Mouse (Mus musculus): ENCODE measurements around the gene Fads2. TPM values are rescaled to one million over a fixed set of nuclear protein-coding genes. Genes with fewer than 3 reads are reported as not detected.
A peak's percentile ranks its signal among the peaks of the same experiment; 100 is the strongest.
"Not testable (repeated sequence)": the region's sequence is repeated elsewhere in the genome, so short reads cannot be mapped to it uniquely, and the experiment has no call there.

Gene Fads2
- polyA plus RNA-seq (2015; fragmentation: Nextera tagmentation; extraction: Ambion mirVana): 87.2 and 102 TPM in 2 replicates

DNA sequence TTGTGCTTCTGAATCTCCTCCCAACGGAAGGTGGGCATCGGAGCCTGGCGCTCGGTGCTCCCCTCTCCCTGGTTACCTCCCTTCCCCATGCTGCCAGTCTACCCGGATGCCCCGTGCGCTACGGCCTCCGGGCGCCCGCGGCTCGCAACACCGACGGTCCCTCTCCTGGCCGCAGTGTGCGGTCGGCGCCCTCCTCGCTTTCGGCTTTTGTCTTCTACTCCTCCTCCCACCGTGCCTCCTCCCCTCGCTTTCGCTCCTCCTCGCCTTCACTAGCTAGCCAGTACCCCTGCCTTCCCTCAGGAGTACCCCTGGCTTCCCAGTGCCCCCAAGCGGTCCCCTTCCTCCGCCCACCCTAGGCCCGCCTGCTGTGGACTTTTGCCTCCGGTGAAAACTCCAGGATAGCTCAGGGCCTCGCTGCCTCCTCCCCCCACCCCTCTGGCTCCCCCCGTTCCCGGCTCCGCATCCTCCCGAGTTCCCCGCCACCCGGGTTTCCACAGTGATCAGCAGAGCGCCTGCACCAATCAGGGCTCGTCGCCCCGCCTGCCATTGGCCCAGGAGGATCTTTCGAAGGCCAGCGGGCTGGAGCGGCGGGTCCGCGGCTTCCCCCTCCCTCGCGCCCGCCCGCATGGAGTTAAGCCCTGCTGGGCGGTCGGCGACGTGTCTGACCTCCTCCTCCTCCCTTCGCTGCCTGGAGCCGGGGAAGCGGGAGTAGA, at the start of gene Fads2:
TSS of gene Fads2 (minus strand) at position 406 of the 713 bp plus-strand sequence.
- peak; percentile 85 for ATAC-seq (ENCODE audit: low read depth)
- no peaks in the 10 kb centered on the region for H3K36me3 ChIP-seq (ENCODE audit: control insufficient read depth, insufficient read depth)
- peaks cover 41% of the 10 kb centered on the region for H3K4me1 ChIP-seq (ENCODE audit: control insufficient read depth, low read depth, low read length)
- WGBS (ENCODE audit: insufficient replicate concordance): under 1% methylated on average over 45 of the region's 57 CpGs
- H3K27me3 ChIP-seq (ENCODE audit: control insufficient read depth, insufficient read depth, low read depth, low read length): no peaks in the 10 kb centered on the region
- H3K9me3 ChIP-seq (replicated peaks; ENCODE audit: control insufficient read depth, low read length): no peaks in the 10 kb centered on the region
- peak within 1 kb of the TSS; percentile 67 for H3K4me3 ChIP-seq (ENCODE audit: low read depth, low read length)
- peak within 1 kb of the TSS; percentile 88 for H3K4me2 ChIP-seq (ENCODE audit: low read depth, low read length)
- H3K9ac ChIP-seq (ENCODE audit: low read depth, low read length): peak within 1 kb of the TSS; percentile 66
- peak within 1 kb of the TSS; percentile 71 for H3K27ac ChIP-seq (ENCODE audit: low read length)

DNA sequence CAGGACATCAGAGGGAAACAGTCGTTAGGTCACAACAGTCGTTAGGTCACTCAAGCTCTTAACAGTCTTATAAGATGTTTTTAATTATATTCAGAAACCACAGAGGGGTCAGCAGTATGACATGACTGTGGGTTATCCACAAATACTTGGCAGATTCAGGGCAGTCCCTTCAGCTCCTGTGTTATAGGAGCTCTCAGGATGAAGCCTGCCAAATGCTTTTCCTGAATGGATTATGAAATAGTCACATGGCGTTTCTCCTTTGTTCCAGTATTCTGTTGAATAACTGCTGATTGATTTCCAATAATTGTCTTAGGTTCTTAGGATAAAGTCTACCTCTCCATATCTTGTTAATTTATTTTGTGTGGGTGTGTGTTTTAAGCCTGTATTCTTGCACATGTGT, 47.6 kb upstream of the Fads2 start:
- no peaks in the 10 kb centered on the region for H3K9me3 ChIP-seq (replicated peaks; ENCODE audit: control insufficient read depth, low read length)
- 47% methylated on average over 3 of the region's 3 CpGs for WGBS (ENCODE audit: insufficient replicate concordance)
- no peak overlapping the region for H3K4me3 ChIP-seq (ENCODE audit: low read depth, low read length)
- H3K4me1 ChIP-seq (ENCODE audit: control insufficient read depth, low read depth, low read length): peaks cover 3% of the 10 kb centered on the region; the same call in 1 of the 2 replicates
- no peak for ATAC-seq (ENCODE audit: low read depth)
- no peak overlapping the region for H3K27ac ChIP-seq (ENCODE audit: low read length)
- H3K36me3 ChIP-seq (ENCODE audit: control insufficient read depth, insufficient read depth): no peaks in the 10 kb centered on the region
- no peak overlapping the region for H3K9ac ChIP-seq (ENCODE audit: low read depth, low read length)
- H3K4me2 ChIP-seq (ENCODE audit: low read depth, low read length): no peak overlapping the region
- H3K27me3 ChIP-seq (ENCODE audit: control insufficient read depth, insufficient read depth, low read depth, low read length): no peaks in the 10 kb centered on the region

DNA sequence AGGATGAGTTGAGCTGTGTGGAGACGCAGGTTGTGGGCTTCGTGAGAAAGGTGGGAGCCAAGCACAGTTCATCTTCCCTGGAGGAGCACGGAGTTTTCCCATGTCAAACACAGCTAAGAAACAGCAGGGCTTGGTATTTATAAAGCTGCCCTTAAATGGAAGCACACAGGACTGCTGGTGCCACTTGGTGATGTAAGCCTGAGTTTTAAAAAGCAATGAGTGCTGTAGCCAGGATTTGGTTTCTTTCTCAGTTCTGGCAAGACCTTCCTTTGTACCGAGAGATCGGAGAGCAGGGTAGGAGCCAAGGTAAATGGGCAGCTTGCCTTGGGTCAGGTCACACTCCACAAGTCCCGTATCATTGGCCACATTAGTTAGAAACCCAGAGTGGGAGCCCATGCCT, 47.0 kb upstream of the Fads2 start:
- Histone ChIP-seq H3K4me3 (ENCODE audit: low read depth, low read length) (no peak overlapping the region), H3K9ac (ENCODE audit: low read depth, low read length) (no peak overlapping the region), H3K27ac (ENCODE audit: low read length) (no peak overlapping the region), H3K36me3 (ENCODE audit: control insufficient read depth, insufficient read depth) (no peaks in the 10 kb centered on the region), H3K4me2 (ENCODE audit: low read depth, low read length) (no peak overlapping the region), H3K9me3 (replicated peaks; ENCODE audit: control insufficient read depth, low read length) (no peaks in the 10 kb centered on the region), H3K27me3 (ENCODE audit: control insufficient read depth, insufficient read depth, low read depth, low read length) (no peaks in the 10 kb centered on the region), H3K4me1 (ENCODE audit: control insufficient read depth, low read depth, low read length) (peaks cover 3% of the 10 kb centered on the region; the same call in 1 of the 2 replicates)
- ATAC-seq (ENCODE audit: low read depth): no peak
- 76% methylated on average over 6 of the region's 6 CpGs for whole genome bisulfite sequencing (ENCODE audit: insufficient replicate concordance)

DNA sequence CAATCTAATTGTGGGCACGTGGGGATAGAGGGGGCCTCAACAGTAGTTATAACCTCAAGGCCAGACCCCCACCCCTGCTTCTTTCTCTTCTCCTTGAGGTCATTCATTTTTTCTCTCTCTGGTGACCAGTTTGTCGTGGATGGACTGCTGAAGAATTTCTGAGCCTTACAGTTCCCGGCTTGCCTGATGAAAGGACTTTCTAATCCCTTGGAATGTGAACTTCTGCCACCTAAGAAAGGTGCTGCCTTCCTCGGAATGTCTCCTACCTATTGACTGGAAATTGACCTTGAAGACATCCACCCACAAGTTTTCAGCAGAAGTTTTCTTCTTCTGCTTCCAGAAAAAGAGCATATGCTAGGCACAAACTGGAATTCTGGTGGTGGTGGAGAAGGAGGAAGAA, 42.9 kb upstream of the Fads2 start:
- Histone ChIP-seq H3K9ac (ENCODE audit: low read depth, low read length) (no peak overlapping the region), H3K4me2 (ENCODE audit: low read depth, low read length) (no peak overlapping the region), H3K27me3 (ENCODE audit: control insufficient read depth, insufficient read depth, low read depth, low read length) (no peaks in the 10 kb centered on the region), H3K4me1 (ENCODE audit: control insufficient read depth, low read depth, low read length) (peaks cover 3% of the 10 kb centered on the region; the same call in 1 of the 2 replicates), H3K27ac (ENCODE audit: low read length) (no peak overlapping the region), H3K4me3 (ENCODE audit: low read depth, low read length) (no peak overlapping the region), H3K36me3 (ENCODE audit: control insufficient read depth, insufficient read depth) (no peaks in the 10 kb centered on the region), H3K9me3 (replicated peaks; ENCODE audit: control insufficient read depth, low read length) (no peaks in the 10 kb centered on the region)
- ATAC-seq (ENCODE audit: low read depth): no peak
- 35% methylated on average over 4 of the region's 4 CpGs for WGBS (ENCODE audit: insufficient replicate concordance)

DNA sequence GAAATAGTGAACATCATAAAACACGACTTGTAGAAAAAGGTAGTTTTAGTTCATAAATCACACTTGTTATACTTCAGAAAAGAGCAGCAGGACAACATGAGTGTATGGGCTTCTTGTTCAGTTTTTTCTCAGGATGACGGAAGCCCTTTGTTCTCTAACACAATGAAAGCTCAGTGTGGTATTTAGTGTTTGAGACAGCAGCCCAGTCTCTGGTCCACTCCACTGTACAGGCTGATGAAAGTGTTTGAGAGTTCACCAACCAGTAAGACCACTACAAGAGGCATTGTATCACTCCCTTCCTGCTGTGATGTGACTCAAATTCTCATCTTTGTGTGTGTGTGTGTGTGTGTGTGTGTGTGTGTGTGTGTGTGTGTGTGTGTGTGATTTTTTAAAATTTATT, 42.1 kb upstream of the Fads2 start:
- peaks cover 2% of the 10 kb centered on the region; the same call in 1 of the 2 replicates for H3K4me1 ChIP-seq (ENCODE audit: control insufficient read depth, low read depth, low read length)
- H3K9ac ChIP-seq (ENCODE audit: low read depth, low read length): no peak overlapping the region
- no peaks in the 10 kb centered on the region for H3K36me3 ChIP-seq (ENCODE audit: control insufficient read depth, insufficient read depth)
- H3K4me2 ChIP-seq (ENCODE audit: low read depth, low read length): no peak overlapping the region
- ATAC-seq (ENCODE audit: low read depth): no peak
- 54% methylated on average over 2 of the region's 2 CpGs for WGBS (ENCODE audit: insufficient replicate concordance)
- no peaks in the 10 kb centered on the region for H3K27me3 ChIP-seq (ENCODE audit: control insufficient read depth, insufficient read depth, low read depth, low read length)
- no peak overlapping the region for H3K27ac ChIP-seq (ENCODE audit: low read length)
- no peak overlapping the region for H3K4me3 ChIP-seq (ENCODE audit: low read depth, low read length)
- H3K9me3 ChIP-seq (replicated peaks; ENCODE audit: control insufficient read depth, low read length): no peaks in the 10 kb centered on the region

DNA sequence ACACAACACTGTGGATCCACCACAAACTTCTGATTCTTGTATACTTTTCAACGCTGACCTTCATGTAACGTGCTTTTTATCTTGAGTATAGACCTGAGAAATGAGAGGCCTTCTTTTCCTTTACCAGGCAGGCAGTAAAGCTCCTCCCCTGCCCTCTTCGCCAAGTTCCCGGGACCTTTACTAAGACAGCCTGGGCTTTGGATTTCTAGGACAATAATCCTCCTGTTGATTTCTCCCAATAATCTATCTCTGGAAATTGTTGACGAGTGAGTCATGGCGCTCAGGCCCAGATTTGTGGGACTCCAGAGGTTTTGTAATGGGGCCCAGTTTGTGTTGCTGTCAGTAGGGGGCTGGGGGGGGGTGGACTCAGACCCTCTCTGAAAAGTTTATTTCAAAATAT, 38.2 kb upstream of the Fads2 start:
- Histone ChIP-seq H3K9ac (ENCODE audit: low read depth, low read length) (no peak overlapping the region), H3K36me3 (ENCODE audit: control insufficient read depth, insufficient read depth) (no peaks in the 10 kb centered on the region), H3K27me3 (ENCODE audit: control insufficient read depth, insufficient read depth, low read depth, low read length) (no peaks in the 10 kb centered on the region), H3K4me3 (ENCODE audit: low read depth, low read length) (no peak overlapping the region), H3K9me3 (replicated peaks; ENCODE audit: control insufficient read depth, low read length) (no peaks in the 10 kb centered on the region), H3K4me1 (ENCODE audit: control insufficient read depth, low read depth, low read length) (no peaks in the 10 kb centered on the region), H3K4me2 (ENCODE audit: low read depth, low read length) (no peak overlapping the region), H3K27ac (ENCODE audit: low read length) (no peak overlapping the region)
- no peak for ATAC-seq (ENCODE audit: low read depth)
- WGBS (ENCODE audit: insufficient replicate concordance): 77% methylated on average over 6 of the region's 6 CpGs

DNA sequence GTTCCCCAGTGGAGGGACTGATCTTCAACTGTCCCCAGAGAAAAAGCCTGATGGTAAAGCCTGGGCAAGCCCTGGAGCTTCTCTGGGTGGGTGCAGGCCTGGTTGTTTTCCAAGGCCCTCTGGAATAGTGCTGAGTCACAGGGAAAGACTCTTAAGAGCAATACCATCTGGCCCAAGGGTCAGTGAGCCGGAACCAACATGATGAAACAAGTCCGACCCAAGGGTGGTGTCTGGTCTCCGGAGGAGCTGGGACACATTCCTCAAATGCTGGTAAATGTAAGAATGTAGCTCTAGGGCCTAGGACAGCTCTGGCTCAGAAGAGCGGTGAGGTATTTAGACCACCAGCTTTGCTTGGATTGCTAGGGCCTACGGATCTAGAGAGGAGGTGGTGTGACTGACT, 35.9 kb upstream of the Fads2 start:
- no peak for ATAC-seq (ENCODE audit: low read depth)
- 75% methylated on average over 5 of the region's 5 CpGs for WGBS (ENCODE audit: insufficient replicate concordance)
- Histone ChIP-seq H3K36me3 (ENCODE audit: control insufficient read depth, insufficient read depth) (no peaks in the 10 kb centered on the region), H3K4me2 (ENCODE audit: low read depth, low read length) (no peak overlapping the region), H3K4me1 (ENCODE audit: control insufficient read depth, low read depth, low read length) (no peaks in the 10 kb centered on the region), H3K4me3 (ENCODE audit: low read depth, low read length) (no peak overlapping the region), H3K9me3 (replicated peaks; ENCODE audit: control insufficient read depth, low read length) (no peaks in the 10 kb centered on the region), H3K27me3 (ENCODE audit: control insufficient read depth, insufficient read depth, low read depth, low read length) (no peaks in the 10 kb centered on the region), H3K9ac (ENCODE audit: low read depth, low read length) (no peak overlapping the region), H3K27ac (ENCODE audit: low read length) (no peak overlapping the region)

DNA sequence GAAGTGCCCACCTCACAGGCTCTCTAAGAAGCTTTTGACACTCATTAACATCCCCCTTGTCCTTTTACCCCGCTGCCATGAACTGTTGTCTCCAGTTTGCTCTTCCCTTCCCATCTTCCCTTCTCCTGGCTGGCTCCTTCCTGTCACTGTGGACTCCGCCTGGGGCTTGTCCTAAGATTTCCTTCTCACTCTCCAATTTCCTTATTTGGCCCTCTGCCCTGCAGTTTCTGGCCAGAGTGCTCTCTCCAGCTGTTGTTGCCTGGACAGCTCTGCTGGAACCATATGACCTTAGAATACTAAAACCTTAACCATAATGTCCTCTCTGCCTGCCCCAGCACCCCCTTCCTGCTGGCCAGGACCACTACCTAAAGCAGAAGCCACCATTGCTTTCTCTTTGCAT, 33.1 kb upstream of the Fads2 start:
- no peak overlapping the region for H3K4me2 ChIP-seq (ENCODE audit: low read depth, low read length)
- no peaks in the 10 kb centered on the region for H3K4me1 ChIP-seq (ENCODE audit: control insufficient read depth, low read depth, low read length)
- H3K36me3 ChIP-seq (ENCODE audit: control insufficient read depth, insufficient read depth): no peaks in the 10 kb centered on the region
- no peak for ATAC-seq (ENCODE audit: low read depth)
- H3K27me3 ChIP-seq (ENCODE audit: control insufficient read depth, insufficient read depth, low read depth, low read length): no peaks in the 10 kb centered on the region
- no peak overlapping the region for H3K27ac ChIP-seq (ENCODE audit: low read length)
- 48% methylated on average over 2 of the region's 2 CpGs for WGBS (ENCODE audit: insufficient replicate concordance)
- H3K9me3 ChIP-seq (replicated peaks; ENCODE audit: control insufficient read depth, low read length): no peaks in the 10 kb centered on the region
- no peak overlapping the region for H3K4me3 ChIP-seq (ENCODE audit: low read depth, low read length)
- H3K9ac ChIP-seq (ENCODE audit: low read depth, low read length): no peak overlapping the region

DNA sequence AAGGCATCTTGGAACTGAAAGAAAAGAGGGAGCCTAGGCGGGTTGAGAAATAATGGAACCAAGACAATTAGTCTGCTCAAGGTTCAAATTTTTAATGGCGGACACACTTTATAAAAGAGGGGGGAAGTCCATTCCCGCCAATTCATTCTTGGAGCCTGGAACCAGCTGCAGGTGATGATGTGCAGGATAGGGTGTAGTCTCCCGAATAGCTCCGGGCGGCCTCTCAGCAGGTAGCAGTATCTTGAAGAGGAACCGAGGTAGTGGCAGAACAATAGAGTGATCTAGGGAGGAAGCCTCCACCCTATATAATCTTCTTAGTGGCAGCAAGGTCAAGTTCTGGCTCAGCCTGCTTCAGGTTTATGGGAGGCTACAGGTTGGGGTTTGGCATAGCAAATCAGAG, 28.0 kb upstream of the Fads2 start:
- not testable (repeated sequence) for H3K9me3 ChIP-seq (replicated peaks; ENCODE audit: control insufficient read depth, low read length); H3K36me3 ChIP-seq (ENCODE audit: control insufficient read depth, insufficient read depth); H3K4me3 ChIP-seq (ENCODE audit: low read depth, low read length); H3K4me2 ChIP-seq (ENCODE audit: low read depth, low read length); H3K27me3 ChIP-seq (ENCODE audit: control insufficient read depth, insufficient read depth, low read depth, low read length); H3K27ac ChIP-seq (ENCODE audit: low read length); ATAC-seq (ENCODE audit: low read depth); H3K9ac ChIP-seq (ENCODE audit: low read depth, low read length); H3K4me1 ChIP-seq (ENCODE audit: control insufficient read depth, low read depth, low read length)
- WGBS (ENCODE audit: insufficient replicate concordance): 59% methylated on average over 7 of the region's 7 CpGs
